ENCODE assay signal across 8 mouse cellular contexts in the genomic region with DNA sequence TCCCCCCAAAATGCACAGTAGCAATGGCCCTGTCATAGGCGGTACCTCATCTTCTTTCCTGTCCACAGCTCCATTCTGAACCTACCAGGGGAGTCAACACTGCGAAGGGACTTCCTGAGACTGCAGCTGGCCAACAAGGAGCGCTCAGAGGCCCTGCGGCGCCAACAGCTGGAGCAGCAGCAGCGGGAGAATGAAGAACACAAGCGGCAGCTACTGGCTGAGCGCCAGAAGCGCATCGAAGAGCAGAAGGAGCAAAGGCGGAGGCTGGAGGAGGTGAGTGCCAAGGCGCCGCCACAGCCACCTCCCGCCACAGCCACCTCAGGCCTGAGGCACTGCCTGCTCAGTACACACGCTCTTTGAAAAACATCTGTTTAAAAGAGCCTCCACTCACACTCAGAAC.
DNase-seq lines count a peak whose midpoint lies in the region; ATAC-seq lines count a peak whose summit lies in the region.

No protein-coding gene starts in this region.

- H3K27ac ChIP-seq in heart, embryonic 11.5 days (ENCODE audit: low read depth, low read length) = no peak overlapping the region
- no peak overlapping the region for H3K27ac ChIP-seq in neural tube, embryonic 14.5 days (ENCODE audit: low read depth, low read length)
- H3K27ac ChIP-seq in midbrain, embryonic 11.5 days (ENCODE audit: low read depth, low read length) = no peak overlapping the region

- DNase-seq in left cerebral cortex, adult 18-20 months (ENCODE audit: low spot score in 2 of 2) = peak; percentile 52 to 71
- DNase-seq in left cerebral cortex, adult 11 months (ENCODE audit: low spot score) = no peak
- DNase-seq in cerebellum, postnatal 36 days = peak; percentile 35 to 50
- peak; percentile 51 for DNase-seq in kidney, postnatal 14 days
- no peak for DNase-seq in midbrain, embryonic 11.5 days (ENCODE audit: low spot score, missing footprints)

- H3K27me3 ChIP-seq in heart, embryonic 11.5 days (ENCODE audit: control insufficient read depth, insufficient read depth, low read length) = no peaks in the 10 kb centered on the region
- H3K27me3 ChIP-seq in neural tube, embryonic 14.5 days (ENCODE audit: control insufficient read depth, insufficient read depth, low read length) = no peaks in the 10 kb centered on the region
- H3K27me3 ChIP-seq in midbrain, embryonic 11.5 days (ENCODE audit: control insufficient read depth, insufficient read depth, low read length) = no peaks in the 10 kb centered on the region

- no peaks in the 10 kb centered on the region for H3K36me3 ChIP-seq in heart, embryonic 11.5 days (ENCODE audit: control insufficient read depth, insufficient read depth, low read length)
- peaks cover 4% of the 10 kb centered on the region for H3K36me3 ChIP-seq in neural tube, embryonic 14.5 days (ENCODE audit: control insufficient read depth, insufficient read depth, low read length)
- H3K36me3 ChIP-seq in midbrain, embryonic 11.5 days (ENCODE audit: control insufficient read depth, insufficient read depth, low read length) = no peaks in the 10 kb centered on the region

- H3K4me3 ChIP-seq in heart, embryonic 11.5 days (ENCODE audit: low read depth, low read length) = no peak overlapping the region
- H3K4me3 ChIP-seq in neural tube, embryonic 14.5 days (ENCODE audit: low read depth, low read length) = no peak overlapping the region
- H3K4me3 ChIP-seq in midbrain, embryonic 11.5 days (ENCODE audit: low read depth, low read length) = no peak overlapping the region

- peaks cover 4% of the 10 kb centered on the region for H3K4me1 ChIP-seq in heart, embryonic 11.5 days (ENCODE audit: control insufficient read depth, insufficient read depth, low read length)
- no peaks in the 10 kb centered on the region for H3K4me1 ChIP-seq in neural tube, embryonic 14.5 days (ENCODE audit: control insufficient read depth, insufficient read depth, low read length)
- no peaks in the 10 kb centered on the region; the same call in 1 of the 2 replicates for H3K4me1 ChIP-seq in midbrain, embryonic 11.5 days (ENCODE audit: control insufficient read depth, insufficient read depth, low read length)

- no peaks in the 10 kb centered on the region for H3K9me3 ChIP-seq in heart, embryonic 11.5 days (replicated peaks; ENCODE audit: control insufficient read depth, low read length)
- H3K9me3 ChIP-seq in neural tube, embryonic 14.5 days (ENCODE audit: control insufficient read depth, low read length) = no peaks in the 10 kb centered on the region
- H3K9me3 ChIP-seq in midbrain, embryonic 11.5 days (ENCODE audit: control insufficient read depth, low read length) = no peaks in the 10 kb centered on the region

- no peak; the same call in 1 of the 2 replicates for ATAC-seq in heart, embryonic 11.5 days (replicated peaks; ENCODE audit: insufficient number of reproducible peaks, low FRiP score, low TSS enrichment)
- peak; percentile 45; the same call in 1 of the 2 replicates for ATAC-seq in neural tube, embryonic 14.5 days (ENCODE audit: low read depth)
- ATAC-seq in midbrain, embryonic 11.5 days (ENCODE audit: low FRiP score) = no peak
- no peak for ATAC-seq in granulocyte monocyte progenitor cell, adult 5-6 weeks (replicated peaks; ENCODE audit: poor library complexity, severe bottlenecking)

- peak overlapping the region; percentile 40 for H3K4me2 ChIP-seq in heart, embryonic 11.5 days
- H3K4me2 ChIP-seq in neural tube, embryonic 14.5 days (ENCODE audit: low read depth, low read length) = no peak overlapping the region
- no peak overlapping the region for H3K4me2 ChIP-seq in midbrain, embryonic 11.5 days

- WGBS in heart, embryonic 11.5 days (ENCODE audit: insufficient replicate concordance) = 25% methylated on average over 15 of the region's 15 CpGs
- WGBS in neural tube, embryonic 14.5 days = 38% methylated on average over 15 of the region's 15 CpGs
- 30% methylated on average over 15 of the region's 15 CpGs for WGBS in midbrain, embryonic 11.5 days

- H3K9ac ChIP-seq in heart, embryonic 11.5 days (ENCODE audit: low read depth, low read length) = no peak overlapping the region
- H3K9ac ChIP-seq in neural tube, embryonic 14.5 days (replicated peaks; ENCODE audit: low read depth, low read length) = no peak overlapping the region
- H3K9ac ChIP-seq in midbrain, embryonic 11.5 days (ENCODE audit: low read length) = no peak overlapping the region

Comparison
In these comparisons a context has a peak if more than half of its experiments do, and no peak if none do; other contexts are left out.
1. DNase-seq: peak in left cerebral cortex, adult 18-20 months (2 of 2), cerebellum, postnatal 36 days (2 of 2) and kidney, postnatal 14 days (single experiment); none in left cerebral cortex, adult 11 months (single experiment) and midbrain, embryonic 11.5 days (single experiment).